Mouse (Mus musculus) lung, postnatal 0 days (tissue): ENCODE measurements around the gene Dennd6a.
A peak's percentile ranks its signal among the peaks of the same experiment; 100 is the strongest.

Experiments used
- CTCF ChIP-seq: IDR thresholded peaks from 2 replicates; pipeline ENCODE4 v1.5.1; 2016; ENCODE audit warnings: antibody characterized with exemption, mild to moderate bottlenecking
- EP300 ChIP-seq: IDR thresholded peaks from 2 replicates; pipeline ENCODE4 v1.6.1; 2016; ENCODE audit warnings: antibody characterized with exemption, mild to moderate bottlenecking, control low read depth

DNA sequence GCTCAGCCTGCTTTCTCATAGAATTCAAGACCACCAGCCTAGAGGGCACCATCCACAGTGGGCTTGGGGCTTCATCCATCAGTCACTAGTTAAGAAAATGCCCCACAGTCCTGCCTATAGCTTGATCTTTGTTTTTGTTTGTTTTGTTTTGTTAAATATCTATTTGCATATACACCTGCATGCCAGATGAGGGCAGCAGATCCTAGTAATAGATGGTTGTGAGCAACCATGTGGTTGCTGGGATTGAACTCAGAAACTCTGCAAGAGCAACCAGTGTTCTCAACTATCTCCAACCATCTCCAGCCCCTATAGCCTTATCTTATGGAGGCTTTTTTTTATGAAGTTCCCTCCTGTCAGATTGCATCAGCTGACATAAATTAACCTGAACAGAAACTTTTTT is 78.2 kb downstream of the Dennd6a start:
- TF ChIP-seq CTCF (peak; percentile 52), EP300 (no peak)
